Mouse (Mus musculus): ENCODE results near the gene Vegfd. TPM values are rescaled to one million over a fixed set of nuclear protein-coding genes. Genes with fewer than 3 reads are reported as not detected.

Gene Vegfd
- polyA plus RNA-seq, 1 experiment = 0.52 TPM

GRCm38 (mm10) chrX:164447682-164448071, 74.5 kb downstream of the Vegfd start:
- Histone ChIP-seq H3K27ac (ENCODE audit: insufficient read depth, low read length) (no peak overlapping the region), H3K4me3 (replicated peaks; ENCODE audit: insufficient read depth, low read depth, low read length) (no peak overlapping the region), H3K27me3 (ENCODE audit: control insufficient read depth, insufficient read depth, low read length) (no peaks in the 10 kb centered on the region), H3K4me1 (ENCODE audit: control insufficient read depth, insufficient read depth, low read length) (no peaks in the 10 kb centered on the region)
- DNase-seq = no peak
- 80% methylated on average over 2 of the region's 2 CpGs for WGBS
- TF ChIP-seq POLR2A (IDR thresholded peaks at IDR 0.05; ENCODE audit: borderline replicate concordance, insufficient read depth, low read length) (no peak), CTCF (IDR thresholded peaks at IDR 0.05; ENCODE audit: borderline replicate concordance, insufficient read depth, low read depth, low read length) (no peak)

DNA sequence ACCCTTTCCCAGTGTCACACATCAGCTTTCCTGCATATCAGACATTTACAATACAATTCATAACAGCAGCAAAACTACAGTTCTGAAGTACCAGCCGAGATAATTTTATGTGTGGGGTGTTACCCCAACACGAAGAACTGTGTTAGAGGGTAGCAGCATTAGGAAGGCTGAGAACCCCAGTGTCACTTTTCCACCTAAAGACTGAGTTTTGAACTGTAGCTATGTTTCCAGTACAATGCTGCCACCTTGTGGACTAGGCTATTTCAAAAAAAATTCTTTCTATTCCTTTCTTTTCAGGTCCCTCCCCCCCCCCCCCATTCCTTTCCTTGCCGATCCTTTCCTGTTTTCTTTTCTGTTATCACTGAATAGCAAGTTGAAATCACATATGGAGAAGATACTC, 76.0 kb downstream of the Vegfd start:
- peak in 1 of 2 experiments; percentile 38 for DNase-seq
- H3K27me3 ChIP-seq (ENCODE audit: control insufficient read depth, insufficient read depth, low read length) = no peaks in the 10 kb centered on the region
- H3K27ac ChIP-seq (ENCODE audit: insufficient read depth, low read length) = no peak overlapping the region
- no peaks in the 10 kb centered on the region for H3K4me1 ChIP-seq (ENCODE audit: control insufficient read depth, insufficient read depth, low read length)
- 39% methylated on average over 3 of the region's 3 CpGs for WGBS
- TF ChIP-seq POLR2A (IDR thresholded peaks at IDR 0.05; ENCODE audit: borderline replicate concordance, insufficient read depth, low read length) (no peak), CTCF (IDR thresholded peaks at IDR 0.05; ENCODE audit: borderline replicate concordance, insufficient read depth, low read depth, low read length) (peak; percentile 33; the same call in 1 of the 2 replicates)
- H3K4me3 ChIP-seq (replicated peaks; ENCODE audit: insufficient read depth, low read depth, low read length) = no peak overlapping the region

Other genes with a start within 250 kb of the Vegfd start
- gene Ace2, start 234.0 kb upstream of the Vegfd start, polyA plus RNA-seq (2012; rRNA removed) = 1.2 and 1.3 TPM in 2 replicates
- 1.0 and 1.1 TPM in 2 replicates for gene Bmx, start 115.2 kb upstream of the Vegfd start, polyA plus RNA-seq (2012; rRNA removed)
- gene Pir, start 104.0 kb upstream of the Vegfd start, polyA plus RNA-seq (2012; rRNA removed) = 4.5 and 5.1 TPM in 2 replicates
- gene Piga, start 46.4 kb downstream of the Vegfd start, polyA plus RNA-seq (2012; rRNA removed) = 7.9 and 8.8 TPM in 2 replicates
- gene Asb11, start 63.6 kb downstream of the Vegfd start, polyA plus RNA-seq (2012; rRNA removed) = 0.31 and 0.52 TPM in 2 replicates
- gene Asb9, start 132.9 kb downstream of the Vegfd start, polyA plus RNA-seq (2012; rRNA removed) = not detected in 2 replicates